Mouse (Mus musculus): ENCODE data around the gene Hadha. TPM values are rescaled to one million over a fixed set of nuclear protein-coding genes. Genes with fewer than 3 reads are reported as not detected.

The Hadha gene
- 10 to 100 TPM; 69.7 to 70.1 TPM for total RNA-seq (2023)

DNA sequence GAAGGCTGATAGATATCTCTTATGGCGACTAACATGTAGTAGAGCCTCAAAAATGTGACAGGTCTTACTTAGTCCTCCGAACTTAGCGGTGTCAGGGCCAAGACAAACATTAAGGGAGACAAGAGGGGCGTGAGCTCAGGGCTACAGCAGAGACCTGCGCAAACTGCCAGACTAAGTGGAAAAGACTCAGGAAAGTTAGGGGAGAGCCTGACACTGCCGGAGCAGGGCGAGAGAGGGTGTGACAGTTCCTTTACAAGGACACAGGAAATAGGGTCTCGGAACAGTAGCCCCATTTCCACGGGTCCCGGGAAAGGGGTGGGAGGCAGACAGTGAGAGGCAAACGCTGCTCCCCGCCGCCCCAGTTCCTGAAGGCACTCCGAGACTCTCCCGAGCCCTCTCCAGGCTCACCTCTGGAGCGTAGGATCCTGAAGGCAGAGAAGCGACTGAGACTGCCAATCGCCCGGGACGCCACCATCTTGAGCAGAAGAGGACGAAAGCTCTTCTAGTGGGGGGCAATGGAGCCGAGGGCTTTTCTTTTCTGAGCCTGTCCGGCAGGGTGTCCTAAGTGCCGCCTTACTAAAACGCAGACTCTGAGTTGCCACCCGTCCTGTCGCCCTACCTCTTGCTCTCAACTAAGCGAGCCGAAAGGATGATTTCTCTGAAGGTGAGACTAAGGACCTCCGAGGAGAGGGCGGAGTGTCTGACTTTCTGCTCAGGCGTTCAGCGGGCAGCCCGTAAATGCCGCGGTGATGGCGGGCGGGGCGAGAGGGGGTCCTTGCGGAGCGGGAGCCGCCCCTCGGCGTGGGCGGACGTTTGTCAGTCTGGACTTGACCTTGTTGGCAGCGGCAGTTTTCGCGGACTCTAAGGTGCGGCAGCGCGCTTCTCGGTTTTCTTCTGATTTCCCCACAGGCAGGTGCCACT is at the start of gene Hadha, which contains the start of gene Hadhb:
Gene Hadha (minus strand): TSS at position 689 of the 921 bp plus-strand sequence.
Gene Hadhb (plus strand): TSS at position 775 of the 921 bp plus-strand sequence.

DNA sequence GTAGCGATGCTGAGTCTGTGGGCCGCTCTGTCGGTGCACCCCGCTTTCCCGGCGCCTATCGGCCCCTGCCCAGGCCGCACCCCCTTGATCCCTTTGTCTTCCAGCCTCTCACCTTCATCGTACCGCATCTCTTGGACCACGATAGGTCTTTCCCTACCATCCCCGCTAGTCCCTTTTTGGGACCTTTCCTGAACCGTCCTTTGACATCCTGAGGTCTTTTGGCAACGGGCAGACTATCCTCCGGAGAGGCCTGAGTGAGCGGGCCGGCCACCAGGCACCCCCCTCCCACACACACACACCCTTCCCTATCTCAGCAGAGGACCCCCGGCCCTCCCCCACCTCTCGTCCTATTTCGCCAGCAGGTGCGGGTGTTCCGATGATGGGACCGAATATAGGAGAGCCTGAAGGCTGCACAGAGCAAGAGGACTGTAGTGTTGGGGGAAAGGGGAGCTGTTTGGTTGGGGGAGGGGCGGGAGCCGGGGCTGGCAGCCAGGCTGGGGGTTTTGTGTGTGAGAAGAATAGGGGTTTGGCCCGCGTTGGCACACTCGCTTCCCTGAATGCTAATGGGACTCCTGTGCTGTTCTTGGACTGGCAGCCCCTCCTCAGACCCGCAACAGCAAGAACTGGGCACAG is 49.2 kb downstream of the Hadha start, which contains the start of gene 3110082J24Rik:
Gene 3110082J24Rik (minus strand): TSS at position 419 of the 633 bp plus-strand sequence.

DNA sequence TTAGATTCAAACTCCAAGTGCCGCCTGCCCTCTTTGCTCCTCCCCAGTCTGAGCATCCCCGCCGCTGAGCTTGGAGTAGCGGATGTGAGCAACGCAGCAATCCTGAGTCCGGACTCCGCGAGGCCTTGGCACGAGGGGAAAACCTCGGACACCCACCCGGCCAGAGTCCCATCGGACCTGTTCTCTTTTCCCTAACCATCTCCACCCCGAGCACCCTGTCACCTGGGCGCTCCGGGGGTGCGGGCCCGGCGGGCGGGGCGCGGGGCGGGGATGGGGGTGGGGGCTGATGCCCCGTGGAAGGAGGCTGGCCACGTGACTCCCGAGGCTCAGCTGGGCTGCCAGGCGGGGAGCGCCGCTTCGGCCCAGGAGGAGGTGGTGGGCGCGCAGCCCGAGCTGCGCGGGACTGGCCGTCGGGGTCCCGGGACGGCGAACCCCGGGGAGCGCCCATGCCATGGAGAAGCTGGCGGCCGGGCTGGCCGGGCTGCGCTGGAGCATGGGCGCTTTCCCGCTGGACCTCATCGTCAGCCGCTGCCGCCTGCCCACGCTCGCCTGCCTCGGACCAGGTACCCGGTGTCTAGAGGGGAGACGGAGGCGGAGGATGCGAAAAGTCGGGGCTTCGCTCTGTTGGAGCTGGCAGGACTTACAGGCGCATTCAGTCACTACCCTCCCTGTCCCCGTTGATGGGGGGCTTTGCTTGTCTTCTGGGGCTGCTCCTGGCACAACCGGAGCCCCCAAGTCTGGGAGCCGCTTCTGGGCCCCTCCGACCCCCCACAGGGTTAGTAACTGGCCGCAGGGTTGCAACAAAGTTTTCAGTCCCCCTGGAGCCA is 49.9 kb downstream of the Hadha start, which contains the start of gene Garem2:
Gene Garem2 (plus strand): TSS at position 321 of the 827 bp plus-strand sequence.

DNA sequence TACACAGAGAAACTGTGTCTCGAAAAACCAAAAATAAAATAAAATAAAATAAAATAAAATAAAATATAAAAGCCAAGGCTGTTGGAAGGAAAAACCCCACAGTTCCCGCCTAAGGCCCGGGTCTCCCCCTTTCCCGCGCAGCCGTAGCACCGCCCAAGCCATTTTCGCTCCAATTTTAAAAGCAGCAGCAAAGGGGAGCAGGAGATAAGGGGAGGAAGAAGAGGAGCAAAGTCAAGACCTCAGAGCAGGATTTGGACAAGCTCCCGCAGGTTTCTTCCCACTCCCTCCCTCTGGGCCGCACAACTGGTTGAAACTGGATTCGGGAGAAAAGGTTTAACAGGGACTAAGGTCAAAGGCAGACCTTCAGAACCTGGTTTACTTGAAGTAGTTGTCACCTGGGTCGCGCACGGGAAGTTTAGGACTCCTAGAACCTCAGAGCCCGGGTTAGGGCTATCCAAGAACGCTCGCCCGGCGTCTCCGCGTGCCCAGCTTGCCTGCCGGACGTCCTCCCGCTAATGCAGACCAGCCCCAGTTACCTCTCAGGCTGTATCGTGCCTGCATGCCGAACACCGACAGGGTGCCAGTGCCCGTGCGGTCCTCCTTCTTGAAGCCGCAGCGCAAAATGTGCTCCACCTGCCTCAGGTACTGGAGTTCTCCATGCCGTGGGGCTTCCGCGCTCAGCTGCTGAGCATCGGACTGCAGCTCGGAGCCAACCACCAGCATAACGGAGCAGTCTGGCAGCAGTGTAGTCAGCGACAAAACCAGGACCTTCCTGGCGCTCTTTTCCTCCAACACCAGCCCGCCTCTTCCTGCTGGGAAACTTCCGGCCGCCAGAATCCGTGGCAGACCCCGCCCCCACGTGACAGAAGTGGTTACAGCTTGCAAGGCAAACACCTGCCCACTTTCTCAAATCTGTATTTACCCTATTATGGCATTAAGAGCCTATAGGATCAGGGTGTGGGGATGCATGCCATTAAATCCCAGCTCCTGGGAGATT is 81.8 kb downstream of the Hadha start, which contains the start of gene Tyms:
Gene Tyms (minus strand): TSS at position 793 of the 997 bp plus-strand sequence.

Other genes starting within 250 kb of the Hadha start
- 1 to 10 TPM; 3.8 to 5.0 TPM for gene Il6, start 142.0 kb downstream of the Hadha start, total RNA-seq (2023)
- gene Tyms, start 81.5 kb downstream of the Hadha start, total RNA-seq (2023): 10 to 100 TPM; 64.3 to 67.4 TPM
- not detected for gene Garem2, start 50.0 kb downstream of the Hadha start, total RNA-seq (2023)
- not detected for gene 3110082J24Rik, start 49.1 kb downstream of the Hadha start, total RNA-seq (2023)
- gene Hadhb, start 86 bp upstream of the Hadha start, total RNA-seq (2023): 10 to 100 TPM; 42.7 to 56.3 TPM
- gene Adgrf3, start 50.6 kb upstream of the Hadha start, total RNA-seq (2023): not detected
- 10 to 100 TPM; 12.4 to 12.9 TPM for gene Selenoi, start 77.4 kb upstream of the Hadha start, total RNA-seq (2023)
- not detected for gene Drc1, start 126.2 kb upstream of the Hadha start, total RNA-seq (2023)